Mouse (Mus musculus) MEL (cell line): ENCODE results near the gene Taldo1. TPM values are rescaled to one million over a fixed set of nuclear protein-coding genes. Genes with fewer than 3 reads are reported as not detected.

ENCODE experiments used
- DNase-seq: peaks from one replicate; pipeline ENCODE4 v3.0.0; 2011; ENCODE audit warnings: low read depth, low spot score
- H3K27ac ChIP-seq: 2 replicates; pipeline ENCODE4 v1.5.1; 2012; ENCODE audit warnings: low read depth, mild to moderate bottlenecking, control low read depth, low read length, moderate library complexity; ENCODE audit not compliant: control insufficient read depth
- H3K27me3 ChIP-seq, 2 experiments: fragments of 150-350 bp in 1 of 2; sonication (generic) in 1 of 2; 2 replicates each; pipeline ENCODE4 v1.6.1; 2012; ENCODE audit warnings: low read length in 2 of 2, mild to moderate bottlenecking in 2 of 2, improper control_type of control experiment in 1 of 2, moderate library complexity in 1 of 2; ENCODE audit not compliant: insufficient read depth in 2 of 2, control insufficient read depth in 1 of 2
- H3K36me3 ChIP-seq, 2 experiments: 2 replicates each; pipeline ENCODE4 v1.6.1; 2012 to 2014; ENCODE audit warnings: low read length in 2 of 2, improper control_type of control experiment in 1 of 2, inconsistent platforms in 1 of 2, mild to moderate bottlenecking in 1 of 2; ENCODE audit not compliant: insufficient read depth in 2 of 2, control insufficient read depth in 1 of 2
- H3K4me1 ChIP-seq, 2 experiments: fragments of 150-350 bp in 1 of 2; sonication (generic) in 1 of 2; 2 replicates each; pipeline ENCODE4 v1.6.1; 2012; ENCODE audit warnings: low read length in 2 of 2, improper control_type of control experiment in 1 of 2, mild to moderate bottlenecking in 1 of 2; ENCODE audit not compliant: insufficient read depth in 2 of 2, control insufficient read depth in 1 of 2
- H3K4me3 ChIP-seq, 2 experiments: fragments of 150-350 bp in 1 of 2; sonication (generic) in 1 of 2; 2 replicates each; pipeline ENCODE4 v1.5.1; 2012; ENCODE audit warnings: low read depth in 2 of 2, low read length in 2 of 2, mild to moderate bottlenecking in 2 of 2, moderate library complexity in 2 of 2, control low read depth in 1 of 2, improper control_type of control experiment in 1 of 2; ENCODE audit not compliant: control insufficient read depth in 1 of 2, insufficient read depth in 1 of 2
- H3K79me2 ChIP-seq: 2 replicates; pipeline ENCODE4 v1.6.1; 2012; ENCODE audit warnings: mild to moderate bottlenecking, low read length, moderate library complexity; ENCODE audit not compliant: control insufficient read depth, poor library complexity, insufficient read depth
- H3K9ac ChIP-seq: 2 replicates; pipeline ENCODE4 v1.6.1; 2012; ENCODE audit warnings: low read depth, mild to moderate bottlenecking, control low read depth, low read length, moderate library complexity; ENCODE audit not compliant: control insufficient read depth, poor library complexity, severe bottlenecking
- H3K9me3 ChIP-seq: fragments of 150-350 bp; sonication (generic); replicated peaks from 2 replicates; pipeline ENCODE4 v1.6.1; 2012; ENCODE audit warnings: mild to moderate bottlenecking, low read length, improper control_type of control experiment, moderate library complexity; ENCODE audit not compliant: insufficient read depth
- CTCF ChIP-seq, 3 experiments: IDR thresholded peaks in 2 of 3; conservative IDR thresholded peaks in 1 of 3; 2 replicates each; pipeline ENCODE4 v1.5.1; 2011 to 2012; ENCODE audit warnings: low read length in 3 of 3, low read depth in 2 of 3, mild to moderate bottlenecking in 2 of 3, improper control_type of control experiment in 1 of 3, inconsistent platforms in 1 of 3, mixed read lengths in 1 of 3, moderate library complexity in 1 of 3; ENCODE audit not compliant: control insufficient read depth in 1 of 3, insufficient read depth in 1 of 3, poor library complexity in 1 of 3, severe bottlenecking in 1 of 3
- EP300 ChIP-seq, 2 experiments: IDR thresholded peaks; 2 replicates each; pipeline ENCODE4 v1.6.1; 2011; ENCODE audit warnings: improper control_type of control experiment in 2 of 2, low read length in 2 of 2, low read depth in 1 of 2, mild to moderate bottlenecking in 1 of 2
- ETS1 ChIP-seq: IDR thresholded peaks from 2 replicates; pipeline ENCODE4 v1.6.1; 2012; ENCODE audit warnings: low read depth, mild to moderate bottlenecking, inconsistent platforms, low read length, improper control_type of control experiment, moderate library complexity
- GABPA ChIP-seq: IDR thresholded peaks from 2 replicates; pipeline ENCODE4 v1.6.1; 2012; ENCODE audit warnings: low read depth, mild to moderate bottlenecking, inconsistent platforms, low read length, improper control_type of control experiment, moderate library complexity
- GATA1 ChIP-seq: IDR thresholded peaks from 2 replicates; pipeline ENCODE4 v1.6.1; 2011; ENCODE audit warnings: low read depth, low read length, improper control_type of control experiment
- HCFC1 ChIP-seq: IDR thresholded peaks from 2 replicates; pipeline ENCODE4 v1.6.1; 2012; ENCODE audit warnings: low read depth, mild to moderate bottlenecking, inconsistent platforms, low read length, improper control_type of control experiment, moderate library complexity
- KAT2A ChIP-seq: conservative IDR thresholded peaks from 2 replicates; pipeline ENCODE4 v1.6.1; 2012; ENCODE audit warnings: low read depth, low read length, improper control_type of control experiment, inconsistent platforms
- MAFK ChIP-seq: IDR thresholded peaks from 2 replicates; pipeline ENCODE4 v1.6.1; 2011; ENCODE audit warnings: low read depth, mild to moderate bottlenecking, low read length, improper control_type of control experiment, borderline replicate concordance
- MAX ChIP-seq: IDR thresholded peaks from 2 replicates; pipeline ENCODE4 v1.6.1; 2011; ENCODE audit warnings: low read length, improper control_type of control experiment
- MAZ ChIP-seq: IDR thresholded peaks from 2 replicates; pipeline ENCODE4 v1.6.1; 2012; ENCODE audit warnings: low read depth, mild to moderate bottlenecking, inconsistent platforms, low read length, improper control_type of control experiment
- MXI1 ChIP-seq: IDR thresholded peaks from 2 replicates; pipeline ENCODE4 v1.6.1; 2011; ENCODE audit warnings: mild to moderate bottlenecking, low read depth, low read length, improper control_type of control experiment
- MYB ChIP-seq: IDR thresholded peaks from 2 replicates; pipeline ENCODE4 v1.6.1; 2011; ENCODE audit warnings: mild to moderate bottlenecking, low read depth, low read length, improper control_type of control experiment
- MYC ChIP-seq: IDR thresholded peaks from 2 replicates; pipeline ENCODE4 v1.6.1; 2011; ENCODE audit warnings: low read depth, mild to moderate bottlenecking, low read length, improper control_type of control experiment, moderate library complexity
- NRF1 ChIP-seq: IDR thresholded peaks from 2 replicates; pipeline ENCODE4 v1.6.1; 2014; ENCODE audit warnings: low read depth, mild to moderate bottlenecking, inconsistent platforms, low read length, improper control_type of control experiment, moderate library complexity; ENCODE audit not compliant: poor library complexity, insufficient read depth, severe bottlenecking
- POLR2AphosphoS2 ChIP-seq: IDR thresholded peaks from 2 replicates; pipeline ENCODE4 v1.6.1; 2011; ENCODE audit warnings: low read length, improper control_type of control experiment
- POLR2AphosphoS5 ChIP-seq: IDR thresholded peaks from 2 replicates; pipeline ENCODE4 v1.6.1; 2012; ENCODE audit warnings: low read depth, borderline replicate concordance, mild to moderate bottlenecking, inconsistent platforms, low read length, moderate library complexity, mixed read lengths
- RAD21 ChIP-seq: IDR thresholded peaks from 2 replicates; pipeline ENCODE4 v1.6.1; 2011; ENCODE audit warnings: mild to moderate bottlenecking, low read depth, low read length, improper control_type of control experiment
- RCOR1 ChIP-seq: IDR thresholded peaks from 2 replicates; pipeline ENCODE4 v1.6.1; 2012; ENCODE audit warnings: low read depth, mild to moderate bottlenecking, inconsistent platforms, low read length, improper control_type of control experiment
- SIN3A ChIP-seq: IDR thresholded peaks from 2 replicates; pipeline ENCODE4 v1.6.1; 2012; ENCODE audit warnings: low read length, improper control_type of control experiment, inconsistent platforms
- SMC3 ChIP-seq: IDR thresholded peaks from 2 replicates; pipeline ENCODE4 v1.6.1; 2011; ENCODE audit warnings: low read depth, low read length, improper control_type of control experiment
- TAL1 ChIP-seq: IDR thresholded peaks from 2 replicates; pipeline ENCODE4 v1.6.1; 2012; ENCODE audit warnings: mild to moderate bottlenecking, inconsistent platforms, low read length, moderate library complexity, mixed read lengths
- TBP ChIP-seq: IDR thresholded peaks from 2 replicates; pipeline ENCODE4 v1.8.0; 2011; ENCODE audit warnings: low read depth, low read length, improper control_type of control experiment
- TCF12 ChIP-seq: IDR thresholded peaks from 2 replicates; pipeline ENCODE4 v1.6.1; 2014; ENCODE audit warnings: low read depth, mild to moderate bottlenecking, inconsistent platforms, low read length, improper control_type of control experiment, moderate library complexity
- UBTF ChIP-seq: IDR thresholded peaks from 2 replicates; pipeline ENCODE4 v1.6.1; 2012; ENCODE audit warnings: low read depth, mild to moderate bottlenecking, inconsistent platforms, low read length, improper control_type of control experiment, moderate library complexity, borderline replicate concordance; ENCODE audit not compliant: insufficient read depth
- USF1 ChIP-seq: IDR thresholded peaks from 2 replicates; pipeline ENCODE4 v1.6.1; 2014; ENCODE audit warnings: low read depth, mild to moderate bottlenecking, inconsistent platforms, low read length, improper control_type of control experiment, moderate library complexity
- ZC3H11A ChIP-seq: IDR thresholded peaks from 2 replicates; pipeline ENCODE4 v1.6.1; 2012; ENCODE audit warnings: low read depth, mild to moderate bottlenecking, inconsistent platforms, low read length, improper control_type of control experiment
- ZMIZ1 ChIP-seq: IDR thresholded peaks from 2 replicates; pipeline ENCODE4 v1.6.1; 2012; ENCODE audit warnings: low read depth, mild to moderate bottlenecking, inconsistent platforms, low read length, improper control_type of control experiment, moderate library complexity
- ZNF384 ChIP-seq: IDR thresholded peaks from 2 replicates; pipeline ENCODE4 v1.6.1; 2012; ENCODE audit warnings: low read depth, mild to moderate bottlenecking, inconsistent platforms, low read length, improper control_type of control experiment
- polyA plus RNA-seq, 2 experiments: library from polyadenylated mRNA; stranded (reverse) in 1 of 2; unstranded in 1 of 2; fragments of >175 nt in 1 of 2; fragments of >200 nt in 1 of 2; gene quantifications; 2 replicates each; pipeline versions ENCODE4 v1.2.1 to v1.2.4; 2012; ENCODE audit warnings: low replicate concordance in 2 of 2, low read depth in 1 of 2; ENCODE audit not compliant: insufficient read length in 2 of 2, insufficient read depth in 1 of 2, missing spikeins in 1 of 2
- total RNA-seq: library from RNA; depleted of rRNA; stranded (reverse); fragments of 300-350 nt; gene quantifications from 2 replicates; pipeline ENCODE4 v1.2.3, GENCODE M21; 2012

The Taldo1 gene
- total and polyA plus RNA-seq, 3 experiments: 298 to 415 TPM; not detected in 1

- no peak for TF ChIP-seq USF1
- TF ChIP-seq MAFK: no peak
Measured at GRCm38 (mm10) chr7:141394158-141394557, 2.2 kb downstream of the Taldo1 start (continued).

GRCm38 (mm10) chr7:141394771-141395170 is 2.8 kb downstream of the Taldo1 start:
- Histone ChIP-seq H3K79me2 (peaks cover 25% of the 10 kb centered on the region), H3K27me3 (no peaks in the 10 kb centered on the region), H3K4me1 (peaks cover 0 to 15% of the 10 kb centered on the region in 2 experiments; a peak in 3 of 4 replicates), H3K9me3 (no peaks in the 10 kb centered on the region), H3K9ac (peak overlapping the region; percentile 23; the same call in 1 of the 2 replicates), H3K4me3 (no peak overlapping the region), H3K36me3 (peaks cover 24 to 27% of the 10 kb centered on the region in 2 experiments), H3K27ac (peak overlapping the region; percentile 40; the same call in 1 of the 2 replicates)
- no peak for TF ChIP-seq POLR2AphosphoS5
- peak; percentile 79 for TF ChIP-seq SIN3A
- no peak for TF ChIP-seq GABPA
- TF ChIP-seq GATA1: no peak
- no peak for TF ChIP-seq UBTF
- no peak for TF ChIP-seq TAL1
- TF ChIP-seq TCF12: no peak
- TF ChIP-seq MYB: no peak
- no peak for TF ChIP-seq MAZ
- TF ChIP-seq MYC: peak; percentile 78; the same call in 1 of the 2 replicates
- no peak for TF ChIP-seq USF1
- no peak; the same call in 1 of the 2 replicates for TF ChIP-seq ETS1
- peak; percentile 46 for TF ChIP-seq RAD21
- no peak for TF ChIP-seq KAT2A
- TF ChIP-seq ZNF384: peak; percentile 69
- TF ChIP-seq MXI1: peak; percentile 97
- peak; percentile 72 for TF ChIP-seq SMC3
- peak; percentile 54; the same call in 1 of the 2 replicates for TF ChIP-seq HCFC1
- no peak for TF ChIP-seq TBP
- TF ChIP-seq POLR2AphosphoS2: no peak
- TF ChIP-seq NRF1: no peak
- no peak for TF ChIP-seq ZMIZ1
- peak; percentile 71; the same call in 1 of the 2 replicates for TF ChIP-seq MAX
- peak; percentile 25; the same call in 1 of the 2 replicates for TF ChIP-seq RCOR1
- TF ChIP-seq ZC3H11A: peak; percentile 49; the same call in 1 of the 2 replicates
- peak; percentile 87 to 95 (median 89) for TF ChIP-seq CTCF (IDR thresholded peaks at IDR 0.05 in 2 of 3, conservative IDR thresholded peaks at IDR 0.05 in 1 of 3; ENCODE audit: control insufficient read depth in 1 of 3, insufficient read depth in 1 of 3, low read depth in 2 of 3, low read length in 3 of 3, poor library complexity in 1 of 3, severe bottlenecking in 1 of 3)
- TF ChIP-seq EP300 (IDR thresholded peaks at IDR 0.05; ENCODE audit: low read depth in 1 of 2, low read length in 2 of 2): no peak
- DNase-seq: peak; percentile 88
